Mouse (Mus musculus) brain, embryonic 18.5 days (tissue): ENCODE data around the gene Tpx2.

Experiments
- DNase-seq: peaks from one replicate; pipeline ENCODE4 v3.0.0-alpha.2; 2012; ENCODE audit warnings: low read depth, low spot score

The Tpx2 gene

DNA sequence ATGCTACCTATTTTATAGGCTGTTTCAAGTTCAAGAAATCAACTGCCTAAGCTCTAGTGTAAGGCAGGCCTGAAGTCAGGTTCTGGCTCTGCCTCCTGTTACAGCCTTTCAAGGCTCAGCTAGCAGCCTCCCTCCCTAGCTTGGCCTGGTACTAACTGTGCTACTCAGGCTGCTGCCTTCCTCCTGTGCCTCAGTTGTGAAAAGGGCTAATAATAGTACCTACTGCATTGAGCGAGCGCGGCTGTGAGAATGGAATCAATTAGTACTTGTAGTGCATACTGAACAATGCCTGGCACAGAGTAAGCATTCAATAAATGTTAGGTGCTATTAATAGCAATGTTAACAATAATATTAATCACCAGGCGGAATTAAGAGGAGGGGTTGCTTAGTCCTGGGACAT lies 27.8 kb upstream of the Tpx2 start:
- DNase-seq, result no peak

DNA sequence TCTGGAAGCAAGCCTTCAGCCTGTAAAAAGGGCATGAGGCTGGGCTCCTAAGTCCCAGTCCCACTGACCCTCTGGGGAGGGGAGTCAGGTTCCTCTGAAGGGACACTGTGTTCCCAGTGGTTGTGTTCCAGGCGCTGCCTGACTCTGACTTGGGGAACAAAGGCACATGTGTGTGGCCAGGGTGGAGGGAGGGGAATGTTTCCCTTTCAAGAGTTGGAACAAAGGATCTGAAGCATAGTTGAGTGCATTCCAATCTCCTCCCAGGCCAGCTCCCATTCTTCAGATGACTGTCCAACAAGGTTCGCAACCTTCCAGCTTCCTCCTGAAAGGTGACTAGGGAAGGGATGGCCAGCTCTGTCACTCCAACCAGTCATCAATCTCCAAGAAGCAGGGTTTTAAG lies 27.4 kb upstream of the Tpx2 start:
- DNase-seq, result no peak

DNA sequence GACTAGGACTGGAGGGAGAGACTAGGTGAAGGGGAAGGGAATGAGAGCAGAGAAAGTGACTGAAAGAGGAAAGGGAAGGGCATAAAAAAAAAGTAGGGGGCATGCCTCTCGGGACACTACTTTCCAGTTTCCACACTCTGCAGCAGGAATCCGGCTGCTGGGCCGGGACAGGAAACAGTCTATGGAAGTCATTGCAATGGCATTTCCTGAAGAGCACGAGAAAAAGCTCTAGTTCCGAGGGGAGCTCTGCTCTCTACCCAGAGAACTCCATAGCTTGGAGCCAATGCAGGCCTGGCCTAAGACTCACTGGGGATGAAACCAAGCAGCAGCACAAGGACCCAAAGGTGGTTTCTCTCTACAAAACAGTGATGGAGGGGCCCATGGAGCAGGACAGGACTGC lies 26.7 kb upstream of the Tpx2 start:
- DNase-seq, result no peak

DNA sequence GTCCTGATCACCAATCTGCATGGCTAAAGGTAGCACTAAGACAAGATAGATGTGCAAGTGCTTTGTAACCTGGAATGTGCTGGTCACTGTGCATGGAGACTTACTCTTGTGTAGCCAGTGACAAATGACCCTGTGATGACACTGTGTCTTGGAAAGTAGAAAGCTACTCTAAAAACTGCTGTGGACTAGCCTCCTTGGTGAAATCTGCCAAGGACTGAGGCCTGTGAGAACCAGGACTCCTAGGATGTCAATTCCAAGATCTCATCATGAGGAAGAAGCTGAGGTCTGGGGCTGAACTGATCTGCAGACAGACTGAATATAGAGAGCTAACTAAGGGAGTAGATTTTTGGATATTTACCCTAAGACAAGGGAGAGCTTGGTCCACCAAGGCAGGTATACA lies 26.2 kb upstream of the Tpx2 start:
- DNase-seq, result no peak

DNA sequence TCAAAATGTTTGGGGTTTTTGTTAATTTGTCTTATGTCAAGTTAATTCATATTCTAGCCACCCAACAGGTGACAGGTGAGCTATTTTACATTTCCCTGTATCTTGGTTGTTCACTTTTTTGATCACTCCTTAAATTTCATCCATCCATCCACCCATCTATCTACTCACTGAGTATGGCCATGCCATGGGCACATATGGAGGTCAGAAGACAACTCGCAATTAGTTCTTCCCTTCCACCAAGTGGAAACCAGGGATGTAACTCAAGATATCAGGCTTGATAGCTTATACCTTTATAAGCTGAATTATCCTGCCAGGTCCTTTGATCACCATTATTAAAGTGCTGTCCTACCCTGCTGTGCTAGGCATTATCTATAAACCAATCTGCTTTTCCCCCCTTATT lies 24.0 kb upstream of the Tpx2 start:
- no peak for DNase-seq

DNA sequence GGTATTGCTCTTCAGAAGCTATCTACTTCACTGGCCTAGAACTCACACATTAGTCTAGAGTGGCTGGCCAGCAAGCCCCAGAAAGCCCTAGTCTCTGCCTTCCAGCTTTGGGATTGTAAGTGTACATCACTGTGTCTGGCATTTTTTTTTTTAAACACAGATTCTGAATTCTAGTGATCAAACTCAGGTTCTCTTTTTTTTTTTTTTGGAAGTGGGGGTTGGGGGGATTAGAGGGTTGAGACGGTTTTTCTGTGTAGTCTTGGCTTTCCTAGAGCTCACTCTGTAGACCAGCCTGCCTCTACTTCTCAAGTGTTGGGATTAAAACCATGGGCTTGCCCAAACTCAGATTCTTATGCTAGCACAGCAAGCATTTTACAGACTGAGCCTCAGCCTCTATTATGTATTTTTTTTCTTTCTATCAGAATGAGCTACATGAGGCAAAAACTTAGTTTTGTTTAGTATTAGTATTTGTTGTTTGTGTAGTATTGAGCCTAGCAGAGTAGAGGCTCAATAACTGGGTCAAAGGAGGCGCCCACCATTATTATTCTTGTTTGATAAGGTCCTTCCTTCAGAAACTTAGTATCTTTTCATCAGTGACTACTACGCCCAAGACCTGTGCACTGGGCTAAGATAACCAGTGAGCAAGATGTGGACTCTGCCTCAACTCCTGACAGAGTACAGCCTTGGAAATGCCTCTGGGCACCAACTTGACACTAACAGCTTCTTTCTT lies 23.2 kb upstream of the Tpx2 start:
- no peak for DNase-seq

DNA sequence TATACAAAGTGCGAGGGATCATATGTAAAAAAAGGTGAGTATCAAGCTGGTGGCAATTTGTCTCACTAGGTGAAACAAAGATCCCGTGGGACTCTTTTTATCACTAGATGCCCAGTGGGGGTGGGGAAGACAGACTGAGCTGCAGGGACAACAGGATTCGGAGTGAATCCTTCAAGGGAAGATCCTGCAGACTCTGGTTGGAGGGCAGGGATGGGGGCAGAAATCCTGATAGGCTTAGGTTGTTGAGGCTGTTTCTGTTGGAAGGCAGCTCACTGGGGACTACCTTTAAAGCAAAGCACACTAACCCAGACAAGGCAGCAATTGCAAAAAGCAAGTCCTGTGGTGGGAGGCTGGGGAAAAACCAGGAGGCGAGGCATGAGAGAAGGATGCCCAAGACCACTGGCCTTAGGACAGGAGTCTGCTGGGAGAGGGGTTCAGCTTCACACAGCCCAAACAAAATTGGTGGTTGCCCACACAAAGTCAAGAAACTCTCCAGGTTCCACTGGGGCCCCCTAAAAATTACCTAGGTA lies 22.5 kb upstream of the Tpx2 start:
- no peak for DNase-seq

DNA sequence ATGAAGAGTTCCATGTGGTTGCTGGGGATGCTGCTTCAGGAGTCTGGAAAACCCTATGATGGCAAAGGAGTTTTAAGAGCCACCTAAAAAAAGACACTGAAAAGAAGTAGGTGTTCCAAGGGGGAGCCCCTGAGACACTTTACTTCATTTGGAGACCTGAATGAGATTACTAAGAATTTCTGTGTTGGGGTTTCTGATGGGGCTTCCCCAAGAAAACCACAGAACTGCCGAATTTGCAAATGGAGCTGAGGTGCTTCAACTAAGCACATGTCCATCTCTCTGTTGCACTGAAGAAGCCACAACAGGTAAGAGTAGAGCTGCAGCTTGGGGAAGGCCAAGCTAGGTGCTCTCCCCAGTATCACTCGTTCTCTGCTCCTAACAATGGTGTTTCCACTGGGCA lies 22.1 kb upstream of the Tpx2 start:
- no peak for DNase-seq

DNA sequence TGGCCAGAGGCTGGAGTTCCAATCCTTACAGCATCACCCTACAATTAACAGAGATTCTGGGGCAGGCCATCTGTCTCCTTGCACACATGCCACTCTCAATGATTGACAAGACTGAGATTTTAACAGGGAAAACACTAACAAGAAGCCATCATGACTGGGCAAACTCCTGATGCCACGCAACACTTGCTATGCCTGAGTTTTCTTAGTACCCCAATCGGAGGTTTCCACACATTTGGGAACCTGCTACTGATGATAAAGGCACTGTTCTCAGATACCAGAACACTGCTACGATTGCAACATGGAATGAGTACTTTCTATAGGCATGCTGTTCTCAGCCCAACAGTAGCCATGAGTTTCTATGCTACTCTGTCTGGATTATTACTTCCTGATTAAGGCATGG lies 21.3 kb upstream of the Tpx2 start:
- no peak for DNase-seq

DNA sequence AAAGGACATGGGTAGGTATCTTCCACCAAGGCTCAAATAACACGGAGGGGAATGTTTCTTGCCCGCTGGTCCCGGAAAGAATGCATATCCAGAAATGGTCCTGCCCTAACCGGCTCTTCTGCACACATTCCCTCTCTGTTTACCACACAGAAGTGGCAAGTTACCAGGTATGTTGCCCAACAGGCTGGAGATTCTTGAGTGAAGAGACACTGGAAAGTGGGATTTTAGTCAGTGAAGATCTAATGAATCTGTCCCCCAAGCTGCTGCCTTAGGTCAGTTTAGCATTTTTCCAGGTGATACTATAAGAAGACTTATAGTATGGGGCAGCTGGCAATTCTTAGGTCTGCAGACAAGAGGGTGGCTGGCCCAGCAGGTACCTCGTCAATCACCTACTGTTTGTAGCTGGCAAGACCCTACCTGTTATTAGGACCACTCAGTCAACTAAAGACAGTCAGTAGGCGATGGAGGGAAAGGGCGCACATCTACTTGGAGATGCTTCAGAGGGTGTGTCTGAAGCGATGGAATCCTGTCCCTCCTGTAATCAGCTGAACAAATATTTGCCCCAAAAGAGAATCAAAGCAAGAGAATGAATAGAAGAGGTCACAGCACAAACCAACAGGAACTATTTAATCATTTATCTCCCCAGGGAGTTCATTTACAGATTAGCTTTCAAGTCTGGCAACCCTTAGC lies 20.3 kb upstream of the Tpx2 start:
- DNase-seq, result no peak

DNA sequence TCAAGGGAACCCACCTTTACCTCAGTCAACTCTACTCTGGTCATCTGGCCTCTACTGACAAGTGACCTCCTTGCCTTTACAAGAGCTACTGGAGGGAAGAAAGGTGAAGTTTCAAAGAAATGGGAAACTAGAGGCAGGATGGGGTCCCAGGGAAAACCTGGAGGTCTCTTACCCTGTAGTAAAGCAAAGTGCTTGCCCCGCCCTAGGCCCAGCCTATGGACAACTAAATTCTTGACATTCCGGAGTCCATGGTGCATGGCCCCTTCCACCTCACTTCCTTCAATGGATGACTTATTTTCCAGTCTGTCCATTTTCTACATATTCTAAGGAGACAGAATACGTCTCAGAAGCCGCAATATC lies 19.8 kb upstream of the Tpx2 start:
- DNase-seq, result no peak

DNA sequence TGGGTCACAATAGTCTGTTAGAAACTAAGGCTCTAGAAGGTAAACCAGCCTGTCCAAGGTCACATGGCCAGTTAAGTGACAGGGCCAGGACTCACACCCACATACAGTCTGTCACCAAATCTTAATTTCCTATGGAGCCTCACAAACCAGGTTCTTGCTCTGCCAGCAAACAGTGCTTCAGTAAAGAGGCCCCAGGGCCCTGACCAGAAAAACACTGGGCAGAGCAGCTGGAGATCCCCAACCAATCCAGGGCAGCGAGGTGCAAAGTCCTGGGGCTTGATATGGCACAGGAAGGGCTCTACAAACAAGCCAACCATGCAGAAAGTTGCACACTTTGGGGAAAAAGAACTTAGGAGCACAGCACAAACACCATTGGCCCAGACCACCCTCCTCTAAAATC lies 19.2 kb upstream of the Tpx2 start:
- no peak for DNase-seq

DNA sequence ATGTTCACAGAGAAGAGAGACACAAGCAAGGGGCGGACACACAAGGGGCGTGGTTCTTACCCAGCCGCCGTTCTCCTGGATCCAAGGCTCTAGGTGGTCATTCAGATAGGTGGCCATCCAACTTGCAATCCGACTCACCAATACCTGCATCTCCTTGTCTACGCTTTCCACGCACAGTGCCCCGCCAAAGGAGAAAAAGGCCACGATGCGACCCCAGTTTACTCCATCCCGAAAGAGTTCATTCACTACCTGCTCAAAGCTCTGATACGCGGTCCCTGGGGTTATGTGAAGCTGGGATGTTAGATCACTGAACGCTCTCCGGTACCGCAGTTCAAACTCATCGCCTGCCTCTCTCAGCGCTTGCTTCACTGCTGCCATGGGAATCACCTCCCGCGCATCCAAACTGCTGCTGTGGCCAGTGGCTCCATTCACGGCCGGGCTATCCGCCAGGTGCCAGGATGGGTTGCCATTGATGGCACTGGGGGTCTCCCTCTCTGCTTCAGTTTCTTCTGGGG lies 18.3 kb upstream of the Tpx2 start:
- no peak for DNase-seq

DNA sequence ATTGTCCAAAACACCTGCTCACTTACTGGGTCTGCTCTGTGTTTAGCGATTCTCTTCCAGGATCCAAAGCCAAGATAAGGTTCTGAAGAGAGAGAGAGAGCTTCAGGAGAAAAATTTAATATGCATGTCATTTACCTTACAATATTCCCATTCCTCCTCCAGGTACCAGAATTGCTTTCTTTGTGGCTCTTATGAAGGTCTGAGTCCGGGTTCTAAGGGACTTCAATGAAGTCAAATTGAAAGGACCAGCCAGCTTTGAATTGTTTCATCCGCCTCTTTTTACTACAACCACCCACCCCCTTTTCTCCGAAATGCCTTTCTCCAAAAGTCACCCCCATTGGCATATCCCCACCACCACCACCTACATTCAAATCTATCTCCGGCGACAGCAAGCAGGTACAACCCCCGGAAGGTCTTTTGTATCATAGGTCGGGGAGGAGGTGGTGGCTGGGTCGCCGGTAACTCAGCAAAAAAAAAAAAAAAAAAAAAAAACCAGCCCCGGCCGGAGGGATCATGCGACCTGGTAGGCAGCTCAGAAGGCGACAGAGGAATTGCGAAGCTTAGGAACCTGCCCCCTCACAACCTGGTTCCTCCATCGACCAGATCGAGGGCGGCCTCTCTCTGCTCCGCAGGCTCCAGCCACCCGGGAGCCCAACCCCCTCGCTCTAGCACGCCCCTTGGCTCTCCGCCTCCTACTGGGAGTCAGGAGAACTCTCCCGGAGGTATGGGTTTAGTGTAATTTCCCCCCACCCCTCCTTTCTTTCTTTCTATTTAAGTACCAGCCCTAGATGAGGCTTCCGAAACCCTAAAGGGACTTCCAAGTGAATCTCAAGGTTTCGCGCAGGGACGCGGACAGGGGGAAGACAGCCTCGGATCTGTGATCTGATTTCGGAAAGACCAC lies 17.5 kb upstream of the Tpx2 start:
- peak; percentile 74 for DNase-seq

DNA sequence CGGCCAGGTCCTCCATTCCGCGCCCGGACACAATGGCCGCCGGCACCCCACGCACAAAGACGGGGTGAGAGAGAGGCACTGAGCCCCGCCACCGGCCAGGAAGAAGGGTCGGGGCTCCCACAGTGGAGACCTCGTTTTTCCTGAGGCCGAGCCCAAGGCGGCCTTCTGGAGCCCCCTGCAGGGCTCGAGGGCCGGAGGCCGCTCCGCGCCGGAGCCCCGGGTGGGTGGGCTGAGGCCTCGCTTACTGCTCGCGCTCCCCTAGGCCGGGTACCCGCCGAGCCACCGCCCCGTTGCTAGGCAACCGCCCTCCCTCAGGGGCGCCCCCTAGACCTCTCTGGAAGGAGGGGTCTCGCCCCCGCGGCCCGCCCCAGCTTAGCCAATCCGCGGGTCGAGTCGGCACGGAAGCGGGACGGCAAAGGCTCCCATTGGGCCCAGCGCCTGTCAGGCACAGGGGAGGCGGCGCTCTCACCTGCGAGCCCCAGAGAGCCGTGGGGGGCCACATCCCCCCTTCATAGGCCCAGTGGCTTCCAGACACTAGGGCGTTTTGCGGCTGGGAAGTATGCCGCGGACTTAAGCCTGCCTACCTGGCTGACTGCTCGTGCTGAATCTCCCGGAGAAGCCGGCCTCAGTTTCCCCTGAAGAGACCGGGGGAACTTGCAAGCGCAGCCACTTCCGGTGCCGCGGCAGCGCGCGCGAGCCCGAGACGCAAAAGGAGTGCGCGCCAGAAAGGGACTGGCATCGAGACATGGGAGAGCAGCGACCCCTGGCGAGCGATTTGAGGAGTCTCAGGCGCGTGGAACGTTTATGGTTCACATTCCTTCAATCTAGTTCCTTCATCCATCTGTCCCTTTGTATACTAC lies 16.5 kb upstream of the Tpx2 start, which contains the start of gene Bcl2l1:
Gene Bcl2l1 (minus strand): TSS at position 710 of the 860 bp plus-strand sequence.
- DNase-seq, result peak; percentile 95

DNA sequence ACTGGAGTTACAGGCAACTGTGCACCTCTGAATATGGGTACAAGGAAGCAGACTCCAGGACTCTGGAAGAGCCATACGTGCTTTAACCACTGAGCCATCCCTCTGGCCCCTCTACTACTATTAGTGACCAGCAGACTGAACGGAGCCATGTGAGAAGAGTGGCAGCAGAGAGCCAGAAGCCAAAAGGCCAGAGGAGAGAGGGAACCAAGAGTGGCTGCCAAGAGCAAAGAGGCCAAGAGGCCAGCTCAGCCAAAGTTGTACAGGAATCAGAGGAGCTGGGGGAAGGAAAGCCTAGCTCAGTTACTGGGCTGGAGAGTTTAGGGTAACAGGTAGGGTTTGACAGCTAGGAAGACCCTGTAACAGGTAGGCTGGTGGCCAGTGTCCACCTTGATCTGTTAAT lies 8.5 kb upstream of the Tpx2 start:
- DNase-seq, result no peak

DNA sequence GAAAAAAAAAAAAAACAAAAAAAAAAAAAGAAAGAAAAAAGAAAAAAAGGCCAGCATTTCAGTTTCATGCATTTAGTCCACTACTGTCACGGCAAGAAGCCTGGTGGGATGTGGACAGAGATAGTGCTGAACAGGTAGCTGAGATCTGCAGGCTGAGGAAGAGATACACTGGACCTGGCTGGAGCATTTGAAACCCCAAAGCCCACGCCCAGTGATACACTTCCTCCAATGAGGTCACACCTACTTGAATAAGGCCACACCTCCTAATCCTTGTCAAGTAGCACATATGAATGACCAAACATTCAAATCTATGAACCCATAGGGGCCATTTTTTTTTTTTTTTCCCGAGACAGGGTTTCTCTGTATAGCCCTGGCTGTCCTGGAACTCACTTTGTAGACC lies 5.0 kb upstream of the Tpx2 start:
- no peak for DNase-seq

DNA sequence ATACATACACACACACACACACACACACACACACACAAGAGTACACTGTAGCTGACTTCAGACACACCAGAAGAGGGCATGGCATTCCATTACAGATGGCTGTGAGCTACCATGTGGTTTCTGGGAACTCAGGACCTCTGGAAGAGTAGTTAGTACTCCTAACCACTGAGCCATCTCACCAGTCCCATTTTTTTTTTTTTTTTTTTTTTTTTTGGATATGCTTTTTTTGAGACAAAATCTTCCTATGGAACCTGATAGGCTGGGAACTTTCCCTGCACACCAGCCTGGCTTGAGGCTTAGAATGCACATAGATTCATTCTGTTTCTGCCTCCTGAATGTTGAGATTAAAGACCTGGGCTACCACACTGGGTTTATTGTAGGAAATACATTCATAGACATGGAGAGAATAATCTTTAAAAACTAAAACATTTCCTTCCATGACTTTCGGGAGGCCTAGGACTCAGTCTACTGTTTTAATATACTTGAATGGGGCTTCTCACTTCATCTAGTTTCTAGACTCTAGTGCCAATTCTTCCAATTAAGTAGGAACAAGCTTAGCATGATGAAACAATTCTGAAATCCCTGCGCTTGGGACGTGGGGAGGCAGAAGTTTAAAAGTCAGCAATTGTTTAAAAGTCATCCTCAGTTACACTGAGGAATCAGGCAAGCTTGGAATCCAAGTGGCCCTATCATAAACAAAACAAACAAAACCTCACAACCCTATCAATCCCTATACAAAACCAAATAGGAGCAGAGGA lies 528 bp upstream of the Tpx2 start:
- no peak for DNase-seq

DNA sequence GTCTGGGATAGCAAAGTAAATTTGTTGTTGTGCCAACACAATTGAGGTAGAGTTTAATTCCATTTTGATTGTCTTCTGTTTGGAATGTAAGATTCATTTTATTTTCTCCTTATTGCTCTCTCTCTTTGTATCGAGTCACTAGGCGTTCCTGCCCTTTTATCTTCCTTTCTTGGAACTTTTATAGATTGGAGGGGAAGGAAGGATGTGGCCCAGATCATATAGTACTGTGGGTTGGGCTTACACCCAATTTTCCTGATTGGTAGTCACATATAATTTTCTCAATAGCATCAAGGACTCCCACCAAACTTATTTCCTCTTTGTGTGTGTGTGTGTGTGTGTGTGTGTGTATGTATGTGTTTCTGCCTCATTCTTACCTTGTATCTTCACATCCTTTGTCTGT lies 702 bp downstream of the Tpx2 start:
- no peak for DNase-seq

DNA sequence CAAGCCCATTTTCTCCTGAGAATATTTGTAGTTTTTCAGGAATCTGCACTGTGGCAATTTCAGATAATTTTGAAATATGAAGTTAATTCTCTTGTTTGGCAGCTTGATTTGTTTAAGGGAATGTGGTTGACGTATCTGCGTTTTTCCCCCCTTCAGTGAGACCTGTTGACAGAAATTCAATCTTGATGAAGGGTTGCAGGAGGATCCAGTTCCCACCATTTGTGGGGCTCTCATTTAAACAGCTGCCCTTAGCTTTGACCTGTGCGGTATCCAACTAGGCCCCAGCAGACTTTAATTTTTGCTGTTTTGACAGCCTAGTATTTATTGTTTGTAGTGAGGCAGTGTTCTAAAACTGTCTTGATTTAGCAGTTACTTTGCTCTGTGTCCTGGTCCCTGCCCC lies 11.7 kb downstream of the Tpx2 start:
- no peak for DNase-seq
